ENCODE assay signal across 8 mouse cellular contexts in genomic region chr16:32431047-32431591, GRCm38 (mm10). TPM values are rescaled to one million over a fixed set of nuclear protein-coding genes. Genes with fewer than 3 reads are reported as not detected.
DNase-seq lines count a peak whose midpoint lies in the region; ATAC-seq lines count a peak whose summit lies in the region.

No protein-coding gene starts in this region.

- peak; percentile 50 for DNase-seq in embryo, embryonic 11 days
- no peak for DNase-seq in embryo, embryonic 9.5 days (ENCODE audit: extremely low spot score)
- peak; percentile 12 for DNase-seq in urinary bladder, postnatal 25 days (ENCODE audit: low spot score)
- no peak for DNase-seq in urinary bladder, postnatal 4 days (ENCODE audit: low spot score in 2 of 2)
- peak; percentile 19 for DNase-seq in lung, postnatal 14 days
- no peak for DNase-seq in Muller cell, postnatal 12 days (ENCODE audit: inconsistent ontology term)

- H3K4me1 ChIP-seq in hindbrain, embryonic 16.5 days (ENCODE audit: control insufficient read depth, insufficient read depth, low read depth, low read length): peaks cover 16% of the 10 kb centered on the region
- H3K4me1 ChIP-seq in stomach, embryonic 16.5 days (ENCODE audit: control insufficient read depth, insufficient read depth, low read length): peaks cover 16% of the 10 kb centered on the region

- under 1% methylated on average over 28 of the region's 28 CpGs for WGBS in hindbrain, embryonic 16.5 days
- 1% methylated on average over 28 of the region's 28 CpGs for WGBS in stomach, embryonic 16.5 days

- no peaks in the 10 kb centered on the region for H3K27me3 ChIP-seq in hindbrain, embryonic 16.5 days (replicated peaks; ENCODE audit: control insufficient read depth, insufficient read depth, low read length)
- H3K27me3 ChIP-seq in stomach, embryonic 16.5 days (ENCODE audit: control insufficient read depth, insufficient read depth, low read length): no peaks in the 10 kb centered on the region

- H3K36me3 ChIP-seq in hindbrain, embryonic 16.5 days (ENCODE audit: control insufficient read depth, insufficient read depth, low read length): no peaks in the 10 kb centered on the region
- no peaks in the 10 kb centered on the region for H3K36me3 ChIP-seq in stomach, embryonic 16.5 days (ENCODE audit: control insufficient read depth, insufficient read depth, low read length)

- peak overlapping the region; percentile 80 for H3K4me2 ChIP-seq in hindbrain, embryonic 16.5 days (ENCODE audit: low read length)
- H3K4me2 ChIP-seq in stomach, embryonic 16.5 days (ENCODE audit: low read depth, low read length): peak overlapping the region; percentile 60

- ATAC-seq in hindbrain, embryonic 16.5 days: no peak; the same call in 1 of the 2 replicates
- no peak for ATAC-seq in stomach, embryonic 16.5 days (ENCODE audit: insufficient read depth, low FRiP score)

- peak overlapping the region; percentile 68 for H3K4me3 ChIP-seq in hindbrain, embryonic 16.5 days (ENCODE audit: low read length)
- peak overlapping the region; percentile 95 for H3K4me3 ChIP-seq in stomach, embryonic 16.5 days (replicated peaks; ENCODE audit: low read length)

- peak overlapping the region; percentile 92 for H3K27ac ChIP-seq in hindbrain, embryonic 16.5 days (ENCODE audit: low read depth, low read length)
- peak overlapping the region; percentile 90 for H3K27ac ChIP-seq in stomach, embryonic 16.5 days (ENCODE audit: low read length)

- peak overlapping the region; percentile 83 for H3K9ac ChIP-seq in hindbrain, embryonic 16.5 days (ENCODE audit: low read depth, low read length)
- H3K9ac ChIP-seq in stomach, embryonic 16.5 days (ENCODE audit: low read length): peak overlapping the region; percentile 93

- H3K9me3 ChIP-seq in hindbrain, embryonic 16.5 days (ENCODE audit: control insufficient read depth, low read length): no peaks in the 10 kb centered on the region
- no peaks in the 10 kb centered on the region for H3K9me3 ChIP-seq in stomach, embryonic 16.5 days (replicated peaks; ENCODE audit: control insufficient read depth, low read length)

RNA-seq across cellular contexts. Expression of gene Pcyt1a, which starts 0.4 kb away (rescaled TPM):
- polyA plus RNA-seq in hindbrain, embryonic 16.5 days (2015; fragmentation: Nextera tagmentation; extraction: Ambion mirVana): 46.9 and 50.5 TPM in 2 replicates
- 42.0 and 54.3 TPM in 2 replicates for polyA plus RNA-seq in stomach, embryonic 16.5 days (2015; fragmentation: Nextera tagmentation; extraction: Ambion mirVana)

RNA-seq across cellular contexts. Expression of gene Tctex1d2, which starts 11.6 kb away (rescaled TPM):
- polyA plus RNA-seq in hindbrain, embryonic 16.5 days (2015; fragmentation: Nextera tagmentation; extraction: Ambion mirVana): 37.9 and 41.9 TPM in 2 replicates
- polyA plus RNA-seq in stomach, embryonic 16.5 days (2015; fragmentation: Nextera tagmentation; extraction: Ambion mirVana): 24.4 and 24.5 TPM in 2 replicates

RNA-seq across cellular contexts. Expression of gene Tm4sf19, which starts 30.8 kb away (rescaled TPM):
- polyA plus RNA-seq in hindbrain, embryonic 16.5 days (2015; fragmentation: Nextera tagmentation; extraction: Ambion mirVana): not detected in 2 replicates
- not detected in 2 replicates for polyA plus RNA-seq in stomach, embryonic 16.5 days (2015; fragmentation: Nextera tagmentation; extraction: Ambion mirVana)

RNA-seq across cellular contexts. Expression of gene Slc51a, which starts 56.6 kb away (rescaled TPM):
- polyA plus RNA-seq in hindbrain, embryonic 16.5 days (2015; fragmentation: Nextera tagmentation; extraction: Ambion mirVana): 0.19 TPM in 1 of 2 replicates, not detected in the other
- 9.5 and 12.0 TPM in 2 replicates for polyA plus RNA-seq in stomach, embryonic 16.5 days (2015; fragmentation: Nextera tagmentation; extraction: Ambion mirVana)

Comparison
In these comparisons a context has a peak if more than half of its experiments do, and no peak if none do; other contexts are left out.
1. DNase-seq: peak in embryo, embryonic 11 days (single experiment), urinary bladder, postnatal 25 days (single experiment) and lung, postnatal 14 days (single experiment); none in embryo, embryonic 9.5 days (single experiment), urinary bladder, postnatal 4 days (0 of 2) and Muller cell, postnatal 12 days (single experiment).